Mouse (Mus musculus) embryonic facial prominence, embryonic 14.5 days (tissue): ENCODE data around the gene Senp6. TPM values are rescaled to one million over a fixed set of nuclear protein-coding genes. Genes with fewer than 3 reads are reported as not detected.
"Not testable (repeated sequence)": the region's sequence is repeated elsewhere in the genome, so short reads cannot be mapped to it uniquely, and the experiment has no call there.

Experiments
- ATAC-seq: fragments of 200-750 bp; cut with Nextera tagmentation; 2 replicates; pipeline ENCODE4 v1.8.0; 2017; ENCODE audit warnings: low read depth, moderate number of reproducible peaks, moderate TSS enrichment
- DNase-seq: peaks from one replicate; pipeline ENCODE4 v3.0.0-alpha.2; 2015; ENCODE audit warnings: low spot score
- H3K27ac ChIP-seq: fragments of 300-500 bp; sonication (generic); replicated peaks from 2 replicates; pipeline ENCODE4 v1.5.1; 2014; ENCODE audit warnings: low read depth, mild to moderate bottlenecking, low read length, moderate library complexity
- H3K27me3 ChIP-seq: fragments of 300-500 bp; sonication (generic); replicated peaks from 2 replicates; pipeline ENCODE4 v1.6.1; 2014; ENCODE audit warnings: low read length; ENCODE audit not compliant: control insufficient read depth, insufficient read depth
- H3K36me3 ChIP-seq: fragments of 300-500 bp; sonication (generic); 2 replicates; pipeline ENCODE4 v1.6.1; 2014; ENCODE audit warnings: low read length, mixed read lengths; ENCODE audit not compliant: control insufficient read depth, insufficient read depth
- H3K4me1 ChIP-seq: fragments of 300-500 bp; sonication (generic); 2 replicates; pipeline ENCODE4 v1.6.1; 2014; ENCODE audit warnings: antibody characterized with exemption, low read length; ENCODE audit not compliant: control insufficient read depth, insufficient read depth
- H3K4me2 ChIP-seq: fragments of 300-500 bp; sonication (generic); 2 replicates; pipeline ENCODE4 v1.6.1; 2014; ENCODE audit warnings: low read depth, mild to moderate bottlenecking, low read length, moderate library complexity, mixed read lengths
- H3K4me3 ChIP-seq: fragments of 300-500 bp; sonication (generic); 2 replicates; pipeline ENCODE4 v1.5.1; 2014; ENCODE audit warnings: low read depth, mild to moderate bottlenecking, low read length
- H3K9ac ChIP-seq: fragments of 300-500 bp; sonication (generic); 2 replicates; pipeline ENCODE4 v1.6.1; 2014; ENCODE audit warnings: low read depth, mild to moderate bottlenecking, low read length, moderate library complexity, mixed read lengths
- H3K9me3 ChIP-seq: fragments of 300-500 bp; sonication (generic); 2 replicates; pipeline ENCODE4 v1.6.1; 2016; ENCODE audit warnings: low read length; ENCODE audit not compliant: control insufficient read depth
- WGBS: fragments of 180-500 bp; shearing (Covaris S2); extraction: QIAGEN DNeasy Blood & Tissue Kit; methylation state at CpG from one replicate; pipeline ENCODE4 v1.1.7; 2014; 5-methylcytosine and 5-hydroxymethylcytosine counted together
- polyA plus RNA-seq: library from polyadenylated mRNA; unstranded; fragments of >200 nt; fragmentation: Nextera tagmentation; extraction: Ambion mirVana; gene quantifications from 2 replicates; pipeline ENCODE4 v1.2.1, GENCODE M21; 2014

The Senp6 gene
- polyA plus RNA-seq, 1 experiment from 2014 or later: 59.9 TPM

- no peak overlapping the region; the same call in 1 of the 2 replicates for H3K27ac ChIP-seq
- WGBS: 39% methylated on average over 2 of the region's 2 CpGs
- H3K4me3 ChIP-seq: no peak overlapping the region
- H3K9ac ChIP-seq: no peak overlapping the region
- 0 out of 2 replicates have a peak, but pooled peaks cover 1% of the 10 kb centered on the region for H3K36me3 ChIP-seq
- DNase-seq (peak; percentile 82), ATAC-seq (no peak)
- H3K9me3 ChIP-seq: no peaks in the 10 kb centered on the region
- no peaks in the 10 kb centered on the region for H3K27me3 ChIP-seq
- peaks cover 25% of the 10 kb centered on the region for H3K4me1 ChIP-seq
- H3K4me2 ChIP-seq: no peak overlapping the region
Observed at GRCm38 (mm10) chr9:80085665-80086064, 19.0 kb downstream of the Senp6 start.

- not testable (repeated sequence) for H3K4me2 ChIP-seq, H3K27ac ChIP-seq, H3K9me3 ChIP-seq, H3K9ac ChIP-seq, ATAC-seq, H3K4me3 ChIP-seq, H3K36me3 ChIP-seq, DNase-seq, H3K27me3 ChIP-seq
- peaks cover 25% of the 10 kb centered on the region for H3K4me1 ChIP-seq
- WGBS: 94% methylated on average over 5 of the region's 6 CpGs
Observed at GRCm38 (mm10) chr9:80086272-80086966, 19.7 kb downstream of the Senp6 start.

- Histone ChIP-seq H3K27me3 (no peaks in the 10 kb centered on the region), H3K4me2 (no peak overlapping the region), H3K27ac (no peak overlapping the region), H3K36me3 (peaks cover 21% of the 10 kb centered on the region), H3K9ac (no peak overlapping the region), H3K4me1 (peaks cover 23% of the 10 kb centered on the region), H3K4me3 (no peak overlapping the region), H3K9me3 (no peaks in the 10 kb centered on the region)
- no peak for ATAC-seq
- DNase-seq: peak; percentile 13
- WGBS: 53% methylated on average over 3 of the region's 3 CpGs
Observed at GRCm38 (mm10) chr9:80089409-80089808, 22.7 kb downstream of the Senp6 start.

GRCm38 (mm10) chr9:80096325-80096724 is 29.6 kb downstream of the Senp6 start:
- Histone ChIP-seq H3K4me3 (no peak overlapping the region), H3K4me2 (no peak overlapping the region), H3K4me1 (no peaks in the 10 kb centered on the region), H3K9ac (no peak overlapping the region), H3K27me3 (no peaks in the 10 kb centered on the region), H3K36me3 (peaks cover 33% of the 10 kb centered on the region), H3K27ac (no peak overlapping the region), H3K9me3 (no peaks in the 10 kb centered on the region)
- ATAC-seq (no peak), DNase-seq (no peak)
- 89% methylated on average over 3 of the region's 3 CpGs for WGBS

GRCm38 (mm10) chr9:80145992-80146587 is 79.4 kb downstream of the Senp6 start:
- Histone ChIP-seq H3K9me3 (no peaks in the 10 kb centered on the region), H3K4me1 (no peaks in the 10 kb centered on the region), H3K9ac (no peak overlapping the region), H3K36me3 (peaks cover 55% of the 10 kb centered on the region), H3K4me3 (no peak overlapping the region), H3K27ac (no peak overlapping the region), H3K4me2 (no peak overlapping the region), H3K27me3 (no peaks in the 10 kb centered on the region)
- DNase-seq (peak; percentile 45), ATAC-seq (no peak; the same call in 1 of the 2 replicates)
- 40% methylated on average over 10 of the region's 10 CpGs for WGBS

GRCm38 (mm10) chr9:80149594-80149993 is 82.9 kb downstream of the Senp6 start:
- 87% methylated on average over 5 of the region's 5 CpGs for WGBS

GRCm38 (mm10) chr9:80155277-80155676 is 88.6 kb downstream of the Senp6 start:
- no peak overlapping the region for H3K4me3 ChIP-seq
- H3K9ac ChIP-seq: no peak overlapping the region
- H3K4me1 ChIP-seq: no peaks in the 10 kb centered on the region
- no peak overlapping the region for H3K4me2 ChIP-seq
- peak; percentile 79 for DNase-seq
- H3K27me3 ChIP-seq: no peaks in the 10 kb centered on the region
- no peaks in the 10 kb centered on the region; the same call in 1 of the 2 replicates for H3K9me3 ChIP-seq
- peak; percentile 76 for ATAC-seq
- H3K27ac ChIP-seq: no peak overlapping the region
- WGBS: 89% methylated on average over 5 of the region's 5 CpGs
- H3K36me3 ChIP-seq: peaks cover 19% of the 10 kb centered on the region; the same call in 1 of the 2 replicates

More at GRCm38 (mm10) chr9:80149594-80149993, 82.9 kb downstream of the Senp6 start:
- Histone ChIP-seq H3K4me2 (no peak overlapping the region), H3K4me3 (no peak overlapping the region), H3K27ac (no peak overlapping the region), H3K4me1 (no peaks in the 10 kb centered on the region), H3K36me3 (peaks cover 43% of the 10 kb centered on the region), H3K9me3 (no peaks in the 10 kb centered on the region), H3K9ac (no peak overlapping the region), H3K27me3 (no peaks in the 10 kb centered on the region)
- ATAC-seq (no peak), DNase-seq (no peak)

- Histone ChIP-seq H3K9me3 (no peaks in the 10 kb centered on the region; the same call in 1 of the 2 replicates), H3K4me3 (no peak overlapping the region), H3K36me3 (peaks cover 16% of the 10 kb centered on the region; the same call in 1 of the 2 replicates), H3K4me1 (no peaks in the 10 kb centered on the region), H3K9ac (no peak overlapping the region), H3K27ac (no peak overlapping the region), H3K4me2 (no peak overlapping the region), H3K27me3 (no peaks in the 10 kb centered on the region)
- no peak for DNase-seq
- ATAC-seq: no peak
- 50% methylated on average over 5 of the region's 5 CpGs for WGBS
Observed at GRCm38 (mm10) chr9:80156780-80157179, 90.1 kb downstream of the Senp6 start.
